Mouse (Mus musculus) c-Kit-positive CD71-positive TER-119-negative erythroid progenitor cells, embryonic 14.5 days (primary cell): Measurements from ENCODE around the gene Majin.

ENCODE experiments used
- DNase-seq: peaks from one replicate; pipeline ENCODE4 v3.0.0-alpha.2; 2013; ENCODE audit warnings: low read depth

Majin gene

DNA sequence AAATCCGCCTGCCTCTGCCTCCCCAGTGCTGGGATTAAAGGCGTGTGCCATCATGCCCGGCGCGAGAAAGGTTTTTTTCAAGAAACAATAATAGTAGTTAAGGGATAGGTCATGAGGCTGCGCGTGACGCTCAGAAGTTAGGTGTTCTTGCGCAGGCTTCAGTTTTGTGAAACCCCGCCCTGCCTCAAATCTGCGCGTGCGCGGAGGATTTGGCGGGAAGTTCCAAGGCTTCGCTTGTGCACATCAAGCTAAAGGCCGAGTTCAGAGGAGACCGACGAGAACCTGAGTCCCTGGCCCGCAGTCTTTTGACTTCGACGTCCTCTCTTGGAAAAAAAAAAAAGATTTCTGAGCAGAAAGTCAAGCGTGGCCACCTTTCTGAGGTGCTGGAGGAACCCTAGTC is at the start of gene Majin:
TSS of gene Majin (plus strand) at position 258 of the 400 bp plus-strand sequence.
- DNase-seq = no peak

DNA sequence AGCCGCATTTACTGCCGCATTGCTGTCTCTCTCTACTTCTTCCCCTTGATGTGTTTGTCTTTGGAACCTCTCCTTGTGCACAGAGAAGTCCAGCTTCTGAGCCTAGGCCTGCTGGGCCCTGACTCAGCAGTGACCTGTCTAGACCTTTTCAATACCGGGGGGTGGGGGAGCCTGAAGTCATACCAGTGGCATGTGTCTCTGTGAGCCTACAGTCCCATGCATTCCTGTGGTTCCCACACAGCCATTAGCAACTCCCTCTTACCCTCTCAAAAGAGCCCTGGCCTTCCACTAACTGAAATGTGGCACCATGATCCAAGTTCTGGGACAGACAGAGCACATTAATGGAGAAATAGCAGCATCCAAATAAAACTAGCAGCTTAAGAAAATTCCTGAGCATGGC is 47.8 kb upstream of the Majin start:
- DNase-seq = no peak

DNA sequence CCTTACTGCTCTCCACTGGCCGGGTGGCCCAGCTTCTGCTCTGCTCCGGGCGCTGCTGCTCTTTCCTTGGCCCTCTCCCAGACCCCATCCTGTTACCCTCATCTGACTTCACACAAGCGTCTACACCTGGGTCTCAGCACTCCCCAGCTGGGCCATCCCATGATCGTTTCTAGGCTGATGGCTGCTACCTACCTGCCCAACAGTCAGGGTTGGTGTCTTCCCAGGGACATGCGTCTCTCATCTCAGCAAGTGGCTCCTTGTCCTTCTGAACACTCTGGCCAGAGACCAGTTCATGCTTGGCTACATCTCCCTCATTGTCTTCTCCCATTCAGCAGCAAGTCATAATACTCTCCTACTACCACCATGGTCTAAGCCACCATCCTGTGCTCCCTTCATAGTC is 44.5 kb upstream of the Majin start:
- no peak for DNase-seq

DNA sequence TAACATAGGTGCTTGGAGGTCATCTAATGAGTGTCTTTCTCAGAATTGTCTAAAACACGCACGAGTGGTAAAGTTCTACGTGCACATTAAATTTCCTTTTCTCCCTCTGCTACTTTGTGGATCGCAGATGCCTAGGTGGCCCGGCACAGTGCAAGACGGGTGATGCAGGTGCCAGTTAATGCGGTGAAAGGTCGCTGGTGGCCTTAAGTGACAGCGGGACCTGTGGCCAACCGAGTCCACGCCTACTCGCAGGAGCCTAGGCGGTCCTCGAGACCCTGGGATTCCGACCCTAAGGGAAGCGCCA is 43.9 kb upstream of the Majin start:
- no peak for DNase-seq

DNA sequence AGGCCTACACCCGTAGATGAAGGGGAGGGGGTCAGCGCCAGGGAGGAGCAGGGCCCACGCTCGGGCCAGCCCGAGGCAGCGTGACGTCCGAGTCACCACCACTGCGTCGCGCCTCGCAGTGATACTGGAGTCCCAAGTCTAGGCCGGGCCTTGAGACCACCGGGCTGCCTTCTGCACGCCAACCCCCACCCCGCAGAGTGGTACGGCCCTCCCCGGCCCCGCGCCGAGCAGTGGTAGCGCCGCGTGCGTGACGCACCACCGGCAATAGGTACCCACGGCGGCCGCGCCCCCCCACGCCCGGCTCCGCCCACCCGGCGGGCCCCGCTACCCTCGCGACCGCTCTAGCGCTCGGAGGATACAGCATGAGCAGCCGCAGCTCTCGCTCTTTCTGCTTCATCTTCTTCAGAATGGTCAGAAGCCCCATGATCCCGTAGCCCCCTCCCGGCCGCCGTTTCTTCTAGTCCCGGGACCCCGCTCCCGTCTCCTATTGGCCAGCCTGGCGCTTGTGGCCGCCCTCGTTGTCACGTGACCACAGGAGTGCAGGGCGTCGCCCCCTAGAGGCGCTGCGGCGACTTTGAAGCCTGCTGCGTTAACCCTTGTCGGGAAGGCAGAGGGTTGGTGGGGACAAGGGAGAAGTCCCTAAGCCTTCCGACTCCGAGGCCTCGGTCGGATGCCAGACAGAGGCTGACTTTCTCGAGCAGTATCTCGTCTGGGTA is 43.4 kb upstream of the Majin start, which contains the start of gene Batf2:
TSS of gene Batf2 (plus strand) at position 306 of the 716 bp plus-strand sequence.
- peak; percentile 88 for DNase-seq

DNA sequence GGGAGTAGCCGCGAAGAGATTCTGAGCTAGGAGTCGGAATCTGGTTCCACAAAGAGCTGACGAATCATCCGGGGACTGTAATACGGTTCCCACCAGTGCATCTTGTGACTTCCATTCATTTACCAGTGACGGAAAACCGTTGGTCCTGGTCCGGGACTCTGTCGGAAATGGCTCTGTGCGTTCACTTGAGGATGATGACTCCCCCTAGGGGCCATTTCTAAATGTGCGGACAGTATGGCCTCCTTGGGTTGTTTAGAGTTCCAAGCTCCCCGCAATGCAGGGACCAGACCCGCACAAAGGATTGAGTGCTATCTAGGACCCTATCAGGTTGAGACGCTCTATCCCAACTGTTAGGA is 42.8 kb upstream of the Majin start, which contains the start of gene Arl2:
TSS of gene Arl2 (minus strand) at position 155 of the 356 bp plus-strand sequence.
- peak; percentile 92 for DNase-seq

DNA sequence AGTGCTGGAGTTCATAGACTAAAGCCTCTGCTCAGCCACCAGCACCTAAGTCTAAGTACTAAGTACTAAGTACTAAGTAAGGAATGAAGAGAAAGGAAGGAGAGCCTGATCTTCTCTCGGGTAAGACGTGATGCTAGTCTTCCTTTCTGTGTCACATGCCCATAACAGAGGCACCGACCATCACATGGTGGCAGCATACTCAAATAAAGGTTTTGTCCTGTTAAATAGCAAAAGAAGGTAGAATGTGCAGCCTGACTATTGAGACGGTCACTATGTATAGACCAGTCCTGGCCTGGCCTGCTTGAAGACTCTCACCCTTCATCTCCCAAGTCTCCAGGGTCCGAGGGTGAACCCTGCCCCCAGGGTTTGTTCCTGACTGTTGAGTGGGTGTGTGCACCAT is 39.3 kb upstream of the Majin start:
- DNase-seq = no peak

DNA sequence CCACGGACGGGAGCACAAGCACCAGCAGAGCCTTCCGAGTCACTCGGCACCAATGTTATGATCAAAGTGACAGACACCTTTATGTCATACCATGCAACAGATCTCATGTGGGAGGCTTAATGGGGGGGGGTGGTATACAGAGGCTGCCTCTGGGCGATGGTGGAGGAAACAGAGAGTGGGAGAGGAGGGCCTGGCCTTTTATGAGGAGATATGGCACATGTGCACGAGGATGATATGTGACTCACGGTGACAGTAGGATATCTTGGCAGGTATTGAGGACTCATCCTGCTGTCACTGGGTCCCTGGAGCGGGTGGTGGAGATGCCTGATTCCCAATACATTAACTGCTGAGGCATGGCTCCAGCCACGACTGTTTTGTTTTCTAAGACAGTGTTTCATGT is 29.0 kb upstream of the Majin start:
- DNase-seq = no peak

DNA sequence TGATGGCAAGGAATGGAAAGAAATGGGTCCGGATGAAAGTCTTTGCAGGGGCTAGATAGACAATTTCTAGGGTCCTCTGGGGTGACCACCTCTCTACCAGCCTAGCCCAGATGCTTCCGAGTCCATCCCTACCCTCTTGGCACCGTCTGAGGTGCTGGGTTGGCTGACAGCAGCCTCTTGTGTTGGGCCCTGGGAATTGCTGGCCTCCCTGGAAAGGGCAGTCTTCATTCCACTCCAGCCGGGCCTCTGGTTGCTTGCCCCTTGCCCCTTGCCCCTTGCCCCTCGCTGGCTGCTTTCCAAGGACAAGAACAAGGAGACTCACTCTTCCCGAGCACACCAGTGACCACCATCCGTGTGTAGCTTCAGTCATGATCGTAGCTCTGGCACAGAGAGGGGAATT is 27.8 kb upstream of the Majin start:
- no peak for DNase-seq

DNA sequence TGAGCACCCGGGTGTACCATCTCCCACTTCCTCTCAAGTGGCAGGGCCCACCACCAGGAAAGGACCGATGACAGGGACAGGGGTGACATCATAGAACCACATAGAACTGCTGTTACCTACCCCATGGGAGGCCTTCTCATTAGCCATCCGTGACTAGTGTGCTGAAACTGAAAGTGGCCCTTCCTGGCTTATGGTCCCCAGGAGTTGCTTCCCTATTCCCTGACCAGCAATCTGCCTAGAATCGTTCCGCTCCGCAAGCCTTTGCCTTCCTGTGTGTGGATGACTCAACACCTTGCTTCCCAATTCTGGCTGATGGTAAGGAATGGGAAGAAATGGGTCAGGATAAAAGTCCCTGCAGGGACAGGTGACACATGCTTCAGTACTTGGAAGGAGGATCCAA is 27.0 kb upstream of the Majin start:
- no peak for DNase-seq

DNA sequence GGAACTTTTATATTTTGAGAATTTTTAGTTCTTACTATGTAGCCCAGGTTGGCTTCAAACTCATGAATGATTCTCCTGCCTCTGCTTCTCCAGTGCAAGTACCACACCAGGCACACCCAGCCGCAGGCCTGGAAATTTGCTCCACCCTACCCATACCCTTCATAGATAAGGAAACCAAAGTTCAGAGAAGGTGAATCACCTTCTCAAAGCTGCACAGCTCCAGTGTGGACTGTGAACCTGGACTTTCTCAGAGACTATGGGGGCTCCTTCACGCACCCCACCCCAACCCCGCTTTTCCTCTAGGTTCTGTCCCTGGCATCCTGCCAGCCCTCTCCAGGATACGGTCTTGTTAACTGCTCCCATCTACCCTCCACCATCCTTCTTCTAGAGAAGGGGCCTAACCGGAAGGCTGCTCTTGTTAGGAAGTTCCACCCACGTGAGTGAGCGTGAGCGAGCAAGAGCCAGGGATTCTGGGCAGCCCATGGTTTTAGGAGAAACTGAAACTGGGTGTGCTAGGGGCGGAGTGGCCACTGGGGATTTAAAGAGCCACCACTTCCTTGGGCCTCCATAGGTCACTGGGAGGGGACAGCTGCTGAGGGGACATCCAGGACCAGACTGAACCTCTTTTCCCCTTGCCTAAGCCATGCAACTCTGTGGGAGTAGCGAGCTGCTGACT is 20.2 kb upstream of the Majin start:
- DNase-seq = no peak

DNA sequence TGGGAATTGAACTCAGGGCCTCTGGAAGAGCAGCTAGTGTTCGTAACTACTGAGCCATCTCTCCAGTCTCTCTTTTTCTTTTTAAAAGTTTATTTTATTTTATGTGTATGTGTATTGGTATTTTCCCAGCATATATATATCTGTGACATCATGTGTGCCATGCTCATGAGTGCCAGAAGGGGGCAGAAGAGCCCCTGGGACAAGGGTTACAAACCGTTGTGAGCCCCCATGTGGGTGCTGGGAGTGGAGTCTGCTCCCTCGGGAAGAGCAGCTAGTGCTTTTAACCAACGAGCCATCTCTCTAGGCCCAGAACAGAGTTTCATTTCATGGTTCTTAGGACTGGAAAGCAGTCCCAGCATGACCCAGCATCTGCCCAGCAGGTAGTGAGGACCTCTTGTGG is 17.4 kb upstream of the Majin start:
- no peak for DNase-seq

DNA sequence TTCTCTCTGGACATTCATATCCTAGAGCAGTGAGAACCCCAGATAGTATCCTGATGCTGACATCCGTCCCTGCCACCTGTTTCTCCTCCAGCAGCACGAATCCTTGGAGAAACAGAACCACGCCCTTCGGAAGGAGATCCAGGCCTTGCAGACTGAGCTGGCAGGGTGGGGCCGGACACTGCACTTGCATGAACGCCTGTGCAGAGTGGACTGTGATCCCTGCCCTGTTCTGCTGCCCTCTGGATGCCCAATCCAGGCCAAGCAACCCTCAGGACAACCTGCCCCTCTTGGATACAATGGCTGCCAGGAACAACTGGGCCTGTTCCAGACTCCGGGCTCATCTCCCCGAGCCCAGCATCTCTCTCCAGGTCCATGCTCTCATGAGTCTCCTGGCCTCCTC is 13.0 kb upstream of the Majin start:
- DNase-seq = no peak

DNA sequence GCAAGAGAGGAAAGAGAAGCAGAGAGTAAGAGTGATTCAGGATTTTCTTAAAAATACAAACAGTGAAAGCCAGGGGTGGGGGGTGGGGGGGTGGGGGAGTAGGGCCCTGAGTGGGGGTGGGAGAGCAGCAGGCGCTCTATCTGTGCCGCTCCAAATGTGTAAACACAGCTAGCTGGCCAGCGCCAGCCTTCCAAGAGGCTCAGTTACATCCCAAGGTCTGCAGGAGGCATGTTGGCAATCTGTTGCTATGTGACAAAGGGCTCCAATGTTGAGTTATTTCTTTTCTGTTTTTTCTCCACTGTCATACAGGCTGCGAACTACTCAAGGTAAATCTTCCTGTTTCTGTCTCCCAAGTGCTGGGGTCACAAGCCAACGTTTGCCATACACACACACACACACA is 9.4 kb upstream of the Majin start:
- no peak for DNase-seq

DNA sequence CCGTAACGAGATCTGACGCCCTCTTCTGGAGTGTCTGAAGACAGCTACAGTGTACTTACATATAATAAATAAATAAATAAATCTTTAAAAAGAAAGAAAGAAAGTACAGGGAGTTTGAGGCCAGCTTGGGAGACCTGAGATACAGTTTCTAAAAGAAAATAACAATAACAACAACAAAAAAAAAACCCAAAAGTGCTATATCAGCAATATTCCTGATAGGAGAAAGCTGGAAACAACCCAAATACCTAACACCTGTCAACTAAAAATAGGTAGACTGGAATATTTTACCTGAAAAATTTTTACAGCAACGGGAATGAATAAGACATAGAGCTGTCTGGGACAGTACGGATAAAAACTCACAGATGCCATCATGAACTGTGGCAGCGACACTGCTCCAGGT is 5.4 kb upstream of the Majin start:
- DNase-seq = no peak

DNA sequence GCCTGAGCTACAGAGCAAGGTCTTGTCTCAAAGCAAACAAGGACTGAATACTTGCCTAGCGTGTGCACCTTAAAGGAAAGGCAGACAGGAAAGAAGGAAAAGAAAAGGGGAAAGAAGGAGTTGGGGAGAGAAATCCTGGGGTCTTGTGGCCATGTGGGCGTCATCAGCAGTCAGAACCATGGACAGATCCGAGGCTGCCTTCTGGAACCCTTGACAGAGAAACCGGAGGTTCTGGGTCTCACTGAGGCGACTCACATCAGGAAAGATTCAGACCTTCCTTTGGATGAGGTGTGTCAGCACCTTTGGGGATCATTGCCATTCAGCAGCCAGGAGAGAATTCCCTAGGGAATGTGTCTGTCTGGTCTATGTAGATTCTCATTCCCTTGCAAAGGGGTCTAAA is 2.6 kb upstream of the Majin start:
- peak; percentile 19 for DNase-seq

DNA sequence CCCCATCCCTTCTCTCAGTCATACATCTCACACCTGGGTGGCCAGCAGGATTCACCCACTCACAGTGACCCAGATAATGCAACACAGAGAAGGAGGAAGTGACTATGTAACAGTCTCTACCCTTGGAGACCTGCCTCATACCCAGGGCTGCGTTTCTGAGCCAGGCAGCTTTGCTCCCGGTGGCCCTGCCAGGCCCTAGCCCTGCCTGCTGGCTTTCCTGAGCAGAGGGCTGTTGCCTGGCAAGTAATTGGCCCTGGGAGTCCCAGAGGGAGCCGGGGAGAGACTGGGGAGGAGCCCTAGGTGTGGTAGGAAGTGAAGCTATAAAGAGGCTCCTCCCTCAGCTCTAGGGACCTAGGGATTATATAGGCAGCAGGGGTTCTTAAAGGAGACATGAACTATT is 1.7 kb upstream of the Majin start:
- DNase-seq = no peak

DNA sequence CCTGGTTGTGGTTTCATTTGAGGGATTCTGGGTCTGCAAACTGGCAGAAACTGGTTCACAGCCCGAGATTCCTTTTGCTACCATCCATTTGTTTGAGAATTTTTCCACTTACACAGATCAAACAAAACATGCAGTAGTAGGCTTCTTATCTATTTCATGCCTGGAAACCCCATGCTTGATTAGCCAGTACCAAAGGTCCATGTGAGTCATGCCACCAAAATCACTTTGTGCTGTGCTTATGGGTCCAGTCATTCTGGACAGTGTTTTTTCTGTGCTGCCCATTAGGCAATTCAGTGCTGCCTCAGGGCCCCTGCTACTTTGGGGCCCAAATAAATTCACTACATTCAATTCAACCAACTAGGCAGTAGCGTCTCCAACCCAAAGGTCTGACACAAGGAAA is 20.1 kb downstream of the Majin start:
- no peak for DNase-seq

DNA sequence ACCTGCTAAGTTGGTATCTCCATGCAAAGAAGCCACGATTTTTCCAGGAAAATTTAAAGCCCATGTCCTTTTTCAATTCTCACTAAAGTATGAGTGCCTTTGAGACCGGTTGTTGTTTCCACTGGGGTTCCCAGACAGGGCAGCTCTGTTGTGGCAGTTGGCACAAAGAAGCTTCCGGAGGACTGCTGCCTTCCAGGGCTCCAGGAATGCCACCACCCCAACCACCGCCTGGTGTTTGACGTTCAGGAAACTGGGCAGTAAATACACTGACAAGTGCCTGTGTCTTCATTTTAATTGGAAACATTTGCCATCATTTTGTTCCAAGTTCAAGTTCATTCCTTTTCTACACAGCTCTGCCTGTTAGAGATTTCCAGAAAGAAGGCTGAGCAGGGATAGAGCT is 22.5 kb downstream of the Majin start:
- DNase-seq = no peak

DNA sequence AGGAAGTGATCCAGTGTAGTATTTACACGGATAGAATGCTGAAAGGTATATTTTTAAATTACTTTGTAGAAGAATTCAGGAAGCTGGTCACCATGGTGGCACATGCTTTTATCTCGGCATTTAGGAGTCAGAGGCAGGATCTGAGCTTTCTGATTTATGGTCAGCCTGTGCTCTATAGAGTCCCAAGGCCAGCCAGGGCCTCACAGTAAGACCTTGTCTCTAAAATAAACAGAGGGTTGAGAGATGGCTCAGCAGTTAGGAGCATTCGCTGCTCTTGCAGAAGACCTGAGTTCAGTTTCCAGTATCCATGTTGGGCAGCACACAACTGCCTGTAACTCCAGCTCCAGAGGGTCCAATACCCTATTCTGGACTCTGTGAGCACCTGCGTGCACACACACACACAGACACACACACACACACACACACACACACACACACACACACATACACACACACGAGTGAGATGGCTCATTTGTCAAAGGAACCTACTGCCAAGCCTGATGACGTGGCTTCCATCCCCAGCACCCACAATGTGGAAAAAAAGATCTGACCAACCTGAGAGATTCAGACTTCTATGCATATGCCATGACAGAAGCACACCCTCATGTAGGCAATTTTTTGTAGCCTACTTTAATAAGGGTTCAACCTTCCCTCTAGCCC is 32.0 kb downstream of the Majin start:
- no peak for DNase-seq

DNA sequence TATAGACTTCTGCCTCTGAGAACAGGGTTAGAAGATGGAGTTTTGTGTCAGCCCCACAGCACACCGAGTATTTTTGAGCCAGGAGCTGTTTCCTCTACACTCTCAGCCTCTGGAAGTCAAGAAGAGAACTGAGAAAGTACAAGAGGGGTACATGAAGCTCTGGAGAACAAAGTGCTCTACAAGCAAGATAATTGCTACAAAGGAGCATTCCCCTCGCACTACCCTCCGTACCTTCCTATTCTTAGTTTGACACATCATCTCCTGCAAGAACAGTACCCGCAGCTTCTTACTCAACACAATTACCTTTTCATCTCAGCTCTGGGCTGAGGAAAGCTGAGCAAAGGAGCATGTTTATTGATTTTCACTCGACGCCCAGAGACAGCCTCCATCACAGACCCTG is 34.4 kb downstream of the Majin start:
- DNase-seq = no peak

DNA sequence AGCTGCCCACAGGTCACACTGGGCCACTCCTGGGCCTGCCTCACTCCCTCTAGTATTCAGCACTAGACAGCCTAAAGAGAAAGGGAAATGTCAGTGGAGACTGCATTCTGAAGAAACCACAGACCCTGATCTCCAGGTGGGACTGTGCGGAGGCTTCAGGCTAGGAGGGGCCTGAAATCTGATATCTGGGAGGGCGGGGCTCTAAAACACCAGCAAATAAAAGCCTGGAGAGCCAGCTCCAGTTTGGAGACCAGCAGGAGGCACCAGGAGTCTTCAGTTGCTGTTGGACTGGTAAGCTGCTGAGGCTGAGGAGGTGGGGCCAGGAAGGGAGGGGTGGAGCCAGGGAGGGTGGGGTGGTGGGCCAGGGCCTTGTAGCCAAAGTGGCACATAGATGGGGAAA is 41.9 kb downstream of the Majin start, which contains the start of gene Gpha2:
TSS of gene Gpha2 (plus strand) at position 246 of the 400 bp plus-strand sequence.
- no peak for DNase-seq

DNA sequence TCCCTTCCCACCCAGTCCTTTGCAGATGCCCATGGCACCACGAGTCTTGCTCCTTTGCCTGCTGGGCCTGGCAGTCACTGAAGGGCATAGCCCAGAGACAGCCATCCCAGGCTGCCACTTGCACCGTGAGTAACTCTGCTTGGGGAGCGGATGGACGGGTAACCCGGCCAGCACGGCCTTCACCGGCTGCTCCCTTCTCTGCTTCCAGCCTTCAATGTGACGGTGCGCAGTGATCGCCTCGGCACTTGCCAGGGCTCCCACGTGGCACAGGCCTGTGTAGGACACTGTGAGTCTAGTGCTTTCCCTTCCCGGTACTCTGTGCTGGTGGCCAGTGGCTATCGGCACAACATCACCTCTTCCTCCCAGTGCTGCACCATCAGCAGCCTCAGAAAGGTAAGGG is 42.6 kb downstream of the Majin start:
- no peak for DNase-seq

DNA sequence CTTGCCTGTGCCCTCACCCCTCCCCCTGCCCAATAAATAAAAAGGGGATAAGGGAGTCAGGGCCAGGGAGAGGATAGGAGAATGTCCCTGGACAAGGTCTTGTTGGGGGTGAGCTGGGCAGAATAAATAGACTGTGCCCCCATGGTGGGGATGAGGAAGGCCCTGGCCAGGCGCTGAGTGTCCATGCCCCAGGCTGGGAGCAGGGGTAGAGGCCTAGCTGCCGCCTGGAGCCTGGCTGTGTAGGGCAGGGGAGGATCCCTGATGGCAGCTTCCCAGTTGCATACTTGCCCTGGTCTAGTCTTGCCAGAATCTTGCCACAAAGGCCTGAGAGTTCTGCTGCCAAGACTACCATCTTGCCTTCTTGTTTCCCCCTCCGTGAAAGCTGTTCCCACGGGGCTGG is 43.7 kb downstream of the Majin start:
- DNase-seq = no peak
